ENCODE assay signal across 9 mouse cellular contexts in the genomic region with DNA sequence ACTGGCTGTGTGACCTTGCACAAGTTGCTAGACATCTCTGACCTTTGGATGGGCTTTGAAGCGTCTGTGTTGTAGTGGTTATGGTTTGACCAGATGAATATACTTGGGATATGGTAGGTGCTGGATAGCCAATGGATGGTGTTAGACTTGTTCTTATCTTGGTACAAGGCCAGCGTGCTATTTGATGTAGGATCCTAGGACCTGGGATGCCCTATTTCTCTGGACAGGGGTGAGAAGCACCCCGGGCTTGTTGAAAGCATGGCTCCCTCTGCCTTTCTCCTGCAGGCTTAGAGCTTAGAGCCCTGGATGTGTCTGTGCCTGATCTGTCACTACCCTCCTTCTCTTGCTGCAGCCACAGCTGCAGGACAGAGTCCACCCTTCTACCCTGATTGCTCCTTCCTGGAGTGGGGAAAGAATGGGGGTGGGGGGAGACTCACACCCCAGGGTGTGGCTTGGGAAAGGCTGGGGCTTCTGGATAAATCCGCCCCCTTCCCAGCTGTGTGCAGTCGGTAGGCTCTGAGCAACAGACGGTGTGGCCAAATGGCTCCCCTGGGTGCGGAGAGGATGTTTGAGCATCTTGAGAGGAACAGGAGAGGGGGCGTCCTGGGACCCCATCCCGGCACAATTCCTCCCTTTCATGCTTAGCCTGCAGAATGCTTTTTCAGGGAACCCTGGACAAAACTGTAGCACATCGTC. TPM values are rescaled to one million over a fixed set of nuclear protein-coding genes. Genes with fewer than 3 reads are reported as not detected.
A peak's percentile ranks its signal among the peaks of the same experiment; 100 is the strongest.
DNase-seq lines count a peak whose midpoint lies in the region; ATAC-seq lines count a peak whose summit lies in the region.
"Had no signal": no experiment of that assay in that cellular context is flagged by ENCODE, and none has a peak within 500 bp of the region (broad histone marks: within the 10 kb centered on the region; RNA-seq: fewer than 3 reads in every experiment).

No protein-coding gene starts in this region.

- no peak overlapping the region for H3K4me3 ChIP-seq in hindbrain, embryonic 12.5 days
- peak overlapping the region; percentile 35 for H3K4me3 ChIP-seq in limb, embryonic 10.5 days
- H3K4me3 ChIP-seq: megakaryocyte, embryonic 14.5 days had no signal

- ATAC-seq in hindbrain, embryonic 12.5 days (ENCODE audit: low FRiP score), result no peak
- ATAC-seq in erythroblast, adult 5-6 weeks (replicated peaks; ENCODE audit: low FRiP score, poor library complexity, severe bottlenecking), result no peak

- no peaks in the 10 kb centered on the region for H3K27me3 ChIP-seq in hindbrain, embryonic 12.5 days
- H3K27me3 ChIP-seq in limb, embryonic 10.5 days (ENCODE audit: low read depth, poor library complexity, severe bottlenecking), result no peaks in the 10 kb centered on the region

- peaks cover 54% of the 10 kb centered on the region for H3K4me1 ChIP-seq in hindbrain, embryonic 12.5 days
- H3K4me1 ChIP-seq in limb, embryonic 10.5 days, result peaks cover 80% of the 10 kb centered on the region

- peak overlapping the region; percentile 26 for H3K4me2 ChIP-seq in hindbrain, embryonic 12.5 days (replicated peaks)

- no peaks in the 10 kb centered on the region for H3K9me3 ChIP-seq in hindbrain, embryonic 12.5 days (replicated peaks)
- H3K9me3 ChIP-seq in limb, embryonic 10.5 days (replicated peaks), result no peaks in the 10 kb centered on the region
- H3K9me3 ChIP-seq: megakaryocyte, embryonic 14.5 days had no signal

- DNase-seq in urinary bladder, postnatal 14 days (ENCODE audit: low spot score), result peak; percentile 63
- no peak for DNase-seq in urinary bladder, adult 2 months (ENCODE audit: low spot score)
- peak; percentile 88 for DNase-seq in gastrocnemius, adult 18-20 months (ENCODE audit: low spot score)
- DNase-seq in limb, embryonic 10.5 days (ENCODE audit: low spot score), result no peak
- peak; percentile 87 for DNase-seq in skeletal muscle tissue, adult 2 months (ENCODE audit: low read depth, low spot score)
- no peak for DNase-seq in B cell, adult 2 months

- no peaks in the 10 kb centered on the region for H3K36me3 ChIP-seq in hindbrain, embryonic 12.5 days
- 0 out of 2 replicates have a peak, but pooled peaks cover 4% of the 10 kb centered on the region for H3K36me3 ChIP-seq in limb, embryonic 10.5 days

- peak overlapping the region; percentile 38 for H3K9ac ChIP-seq in hindbrain, embryonic 12.5 days

- peak overlapping the region; percentile 12; the same call in 1 of the 2 replicates for H3K27ac ChIP-seq in hindbrain, embryonic 12.5 days
- peak overlapping the region; percentile 67 for H3K27ac ChIP-seq in limb, embryonic 10.5 days

- 32% methylated on average over 10 of the region's 10 CpGs for WGBS in hindbrain, embryonic 12.5 days
- 24% methylated on average over 10 of the region's 10 CpGs for WGBS in limb, embryonic 10.5 days

RNA-seq across cellular contexts. Expression of a gene that starts 7.6 kb away (rescaled TPM):
- 35.5 and 115 TPM in 2 replicates for polyA plus RNA-seq in urinary bladder, adult 2 months (2012; rRNA removed)
- total RNA-seq in gastrocnemius, adult 18-20 months (2021), result 10 to 100 TPM; 53.7 to 61.6 TPM
- polyA plus RNA-seq in hindbrain, embryonic 12.5 days (2016; fragmentation: Nextera tagmentation; extraction: Ambion mirVana), result 14.7 and 15.0 TPM in 2 replicates
- 20.8 and 23.3 TPM in 2 replicates for polyA plus RNA-seq in limb, embryonic 10.5 days (2016; fragmentation: Nextera tagmentation; extraction: Ambion mirVana)
- total RNA-seq in erythroblast, adult 5-6 weeks (2015; ENCODE audit: low replicate concordance), result not detected in 2 replicates
- total RNA-seq in erythroblast, adult 5-6 weeks (2017; ENCODE audit: low replicate concordance), result not detected in 2 replicates

RNA-seq across cellular contexts. Expression of a gene that starts 23.1 kb away (rescaled TPM):
- polyA plus RNA-seq in urinary bladder, adult 2 months (2012; rRNA removed), result not detected in 2 replicates
- total RNA-seq in gastrocnemius, adult 18-20 months (2021), result not detected
- not detected in 2 replicates for polyA plus RNA-seq in hindbrain, embryonic 12.5 days (2016; fragmentation: Nextera tagmentation; extraction: Ambion mirVana)
- polyA plus RNA-seq in limb, embryonic 10.5 days (2016; fragmentation: Nextera tagmentation; extraction: Ambion mirVana), result not detected in 2 replicates
- not detected in 2 replicates for total RNA-seq in erythroblast, adult 5-6 weeks (2015; ENCODE audit: low replicate concordance)
- total RNA-seq in erythroblast, adult 5-6 weeks (2017; ENCODE audit: low replicate concordance), result not detected in 2 replicates

RNA-seq across cellular contexts. Expression of a gene that starts 45.9 kb away (rescaled TPM):
- 0.34 TPM in 1 of 2 replicates, not detected in the other for polyA plus RNA-seq in urinary bladder, adult 2 months (2012; rRNA removed)
- total RNA-seq in gastrocnemius, adult 18-20 months (2021), result under 1 TPM in 1 of 2 experiments, not detected in 1; 0.34 TPM
- polyA plus RNA-seq in hindbrain, embryonic 12.5 days (2016; fragmentation: Nextera tagmentation; extraction: Ambion mirVana), result not detected in 2 replicates
- not detected in 2 replicates for polyA plus RNA-seq in limb, embryonic 10.5 days (2016; fragmentation: Nextera tagmentation; extraction: Ambion mirVana)
- total RNA-seq in erythroblast, adult 5-6 weeks (2015; ENCODE audit: low replicate concordance), result not detected in 2 replicates
- total RNA-seq in erythroblast, adult 5-6 weeks (2017; ENCODE audit: low replicate concordance), result not detected in 2 replicates

Comparison
In these comparisons a context has a peak if more than half of its experiments do, and no peak if none do; other contexts are left out.
1. DNase-seq: peak in urinary bladder, postnatal 14 days (single experiment), gastrocnemius, adult 18-20 months (single experiment) and skeletal muscle tissue, adult 2 months (single experiment); none in urinary bladder, adult 2 months (single experiment), limb, embryonic 10.5 days (single experiment) and B cell, adult 2 months (0 of 2).